Mouse (Mus musculus) spleen, postnatal 4 days (tissue): ENCODE data around the gene Tk1.
"Not testable (repeated sequence)": the region's sequence is repeated elsewhere in the genome, so short reads cannot be mapped to it uniquely, and the experiment has no call there.

Experiments
- DNase-seq, 2 experiments: peaks; one replicate each; pipeline ENCODE4 v3.0.0; 2022; ENCODE audit warnings: low spot score in 2 of 2

The Tk1 gene

GRCm38 (mm10) chr11:117792281-117792888 lies 33.5 kb downstream of the Tk1 start:
- DNase-seq, result peak; percentile 90 to 91

GRCm38 (mm10) chr11:117791441-117791761 lies 34.5 kb downstream of the Tk1 start:
- no peak for DNase-seq

DNA sequence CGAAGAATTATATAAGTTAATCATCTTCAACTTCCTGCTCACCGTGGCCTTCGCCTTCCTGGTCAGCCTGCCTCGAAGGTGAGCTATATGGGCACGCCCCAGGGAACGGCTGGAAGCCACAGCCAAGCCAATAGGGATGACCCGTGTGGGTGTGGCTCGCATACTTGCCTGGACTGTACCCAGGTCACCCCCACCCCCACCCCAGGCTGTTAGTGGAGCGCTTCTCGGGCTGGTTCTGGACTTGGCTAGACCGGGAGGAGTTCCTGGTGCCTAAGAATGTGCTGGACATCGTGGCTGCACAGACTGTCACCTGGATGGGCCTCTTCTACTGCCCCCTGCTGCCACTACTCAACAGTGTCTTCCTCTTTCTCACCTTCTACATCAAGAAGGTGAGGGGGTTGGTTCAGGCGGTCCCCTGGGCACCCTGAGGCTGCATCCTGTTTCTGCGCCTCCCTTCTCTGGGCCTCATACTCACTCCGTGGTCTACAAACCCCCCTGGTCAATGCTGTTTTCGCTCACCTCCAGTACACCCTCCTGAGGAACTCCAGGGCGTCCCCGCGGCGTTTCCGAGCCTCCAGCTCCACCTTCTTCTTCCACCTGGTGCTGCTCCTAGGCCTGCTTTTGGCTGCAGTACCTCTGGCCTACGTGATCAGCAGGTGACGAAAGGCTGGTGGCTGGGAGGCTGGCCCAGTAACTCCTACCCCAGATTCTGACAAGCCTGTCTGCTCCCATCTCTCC lies 35.0 kb downstream of the Tk1 start:
- peak; percentile 61 to 82 for DNase-seq

- DNase-seq, result peak; percentile 82 to 93
These were observed 35.6 kb downstream of the Tk1 start for GRCm38 (mm10) chr11:117790286-117790685.

- not testable (repeated sequence) for DNase-seq
These were observed 37.4 kb downstream of the Tk1 start for GRCm38 (mm10) chr11:117788481-117788880.

DNA sequence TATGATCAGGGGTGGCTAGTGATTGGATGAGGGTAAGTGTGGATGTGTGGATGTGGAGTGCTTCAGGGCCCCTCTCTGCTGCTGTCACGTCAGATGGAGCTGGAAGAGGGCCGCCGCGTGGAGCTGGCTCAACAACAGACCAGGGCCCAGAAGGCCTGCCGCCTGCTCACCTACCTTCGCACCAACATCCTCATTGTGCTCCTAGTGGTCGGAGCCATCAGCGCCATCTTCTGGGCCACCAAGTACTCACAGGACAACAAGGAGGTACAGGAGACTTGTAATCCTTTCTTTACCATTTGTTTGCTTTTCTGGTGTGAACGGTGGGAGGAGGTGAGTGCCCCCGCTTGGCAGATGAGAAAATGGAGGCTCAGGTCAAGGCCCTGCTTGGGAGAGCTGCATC lies 39.6 kb downstream of the Tk1 start:
- peak; percentile 80 to 88 for DNase-seq

- peak; percentile 81 to 89 for DNase-seq
These were observed 42.1 kb downstream of the Tk1 start for GRCm38 (mm10) chr11:117783683-117784309.

DNA sequence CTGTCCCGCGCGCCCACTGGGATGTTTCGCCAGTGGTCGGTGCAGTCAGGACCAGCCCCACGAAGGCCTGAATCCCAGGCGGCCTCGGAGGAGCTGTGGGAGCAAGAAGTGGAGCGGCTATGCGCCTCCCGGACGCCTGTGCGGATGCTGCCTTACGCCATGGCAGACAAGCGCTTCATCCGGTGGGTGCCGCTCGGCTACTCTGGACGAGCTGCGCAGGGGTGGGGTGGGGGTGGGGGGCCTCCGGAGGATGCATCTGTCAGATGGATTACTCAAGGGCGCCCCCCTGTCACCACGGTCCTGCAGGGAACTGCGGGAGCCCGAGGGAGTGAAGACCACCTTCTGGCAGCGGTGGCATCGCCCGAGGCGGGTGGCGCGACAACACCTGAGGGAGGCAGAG lies 42.8 kb downstream of the Tk1 start:
- DNase-seq, result peak; percentile 88 to 95

- no peak for DNase-seq
These were observed 43.2 kb downstream of the Tk1 start for GRCm38 (mm10) chr11:117782705-117783034.

GRCm38 (mm10) chr11:117781993-117782704 lies 43.7 kb downstream of the Tk1 start, which contains the start of the genes Tmc8 and Tmc6:
Gene Tmc8 (plus strand): TSS chr11:117782076.
Gene Tmc6 (minus strand): TSS chr11:117782198.
- peak; percentile 83 to 90 for DNase-seq

DNA sequence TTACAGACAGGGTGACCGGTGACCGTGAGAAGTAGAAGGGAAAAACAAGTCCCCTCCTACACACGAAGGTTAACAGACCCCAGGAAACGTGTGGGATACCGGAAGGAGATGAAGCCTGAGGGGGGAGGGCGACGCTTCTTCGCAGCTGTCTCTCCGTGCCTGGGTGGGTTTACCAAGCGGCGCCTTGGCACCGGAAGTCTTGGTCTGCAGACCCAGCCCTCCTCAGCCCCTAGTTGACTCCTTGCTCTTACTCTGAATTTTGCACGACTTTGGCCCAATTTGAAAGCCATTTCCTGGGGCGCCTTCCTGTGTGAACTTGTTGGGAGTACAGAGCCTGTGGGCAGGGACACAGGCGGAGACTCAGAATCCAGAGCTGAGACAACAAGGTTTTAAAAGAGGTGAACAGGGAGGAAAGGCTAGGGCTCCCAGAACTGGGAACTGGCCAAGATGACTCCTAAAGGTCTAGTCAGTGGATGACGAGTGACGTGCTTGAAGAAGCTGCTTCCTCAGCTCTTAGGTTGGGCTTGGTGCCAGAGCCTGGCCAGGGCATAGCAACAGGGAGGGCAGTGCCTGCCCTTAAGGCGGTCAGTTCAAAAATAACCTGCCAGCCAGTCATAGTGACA lies 44.6 kb downstream of the Tk1 start:
- DNase-seq, result peak; percentile 81 to 89

DNA sequence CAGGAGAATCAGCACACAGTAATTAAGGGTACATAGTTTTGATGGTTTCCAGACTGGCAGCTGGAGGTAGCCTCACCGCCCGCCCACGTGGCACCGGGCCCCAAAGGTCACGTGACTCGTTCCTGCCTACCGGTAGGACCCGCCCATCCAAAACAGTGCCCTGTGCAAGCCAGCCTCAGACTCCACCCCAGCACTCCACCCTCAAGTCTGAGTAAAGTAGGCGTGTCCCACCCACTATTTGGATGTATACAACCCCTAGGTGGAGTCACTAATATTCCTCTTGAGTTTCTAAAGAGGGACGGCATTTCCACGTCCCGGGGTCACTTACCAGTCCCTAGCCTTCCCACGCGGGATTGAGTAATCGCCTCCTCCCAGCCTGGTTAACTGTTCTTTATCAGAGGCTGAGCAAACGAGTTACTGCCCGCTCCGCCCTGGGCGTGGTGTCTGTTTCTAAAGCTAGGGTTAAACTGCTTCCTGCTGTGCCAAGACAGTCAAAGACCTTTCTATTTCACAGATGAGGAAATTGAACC lies 45.2 kb downstream of the Tk1 start:
- DNase-seq, result peak; percentile 95

DNA sequence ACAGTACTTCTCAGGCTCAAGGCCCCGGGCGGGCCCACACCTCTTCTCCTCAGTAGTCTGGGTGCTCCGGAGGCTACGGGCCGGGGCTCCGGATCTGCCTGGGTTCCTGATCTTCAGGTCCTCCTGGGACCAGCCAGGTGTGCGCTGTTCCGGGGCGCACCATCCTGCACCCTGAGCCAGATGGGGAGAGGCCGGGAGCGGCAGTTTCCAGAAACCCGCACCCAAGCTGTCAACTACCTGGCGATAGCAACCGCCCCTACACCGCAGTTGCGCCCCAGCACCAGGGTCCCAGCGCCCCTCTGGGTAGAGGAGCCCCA lies 45.7 kb downstream of the Tk1 start:
- DNase-seq, result no peak

GRCm38 (mm10) chr11:117779434-117780198 lies 46.3 kb downstream of the Tk1 start:
- peak; percentile 79 to 88 for DNase-seq

DNA sequence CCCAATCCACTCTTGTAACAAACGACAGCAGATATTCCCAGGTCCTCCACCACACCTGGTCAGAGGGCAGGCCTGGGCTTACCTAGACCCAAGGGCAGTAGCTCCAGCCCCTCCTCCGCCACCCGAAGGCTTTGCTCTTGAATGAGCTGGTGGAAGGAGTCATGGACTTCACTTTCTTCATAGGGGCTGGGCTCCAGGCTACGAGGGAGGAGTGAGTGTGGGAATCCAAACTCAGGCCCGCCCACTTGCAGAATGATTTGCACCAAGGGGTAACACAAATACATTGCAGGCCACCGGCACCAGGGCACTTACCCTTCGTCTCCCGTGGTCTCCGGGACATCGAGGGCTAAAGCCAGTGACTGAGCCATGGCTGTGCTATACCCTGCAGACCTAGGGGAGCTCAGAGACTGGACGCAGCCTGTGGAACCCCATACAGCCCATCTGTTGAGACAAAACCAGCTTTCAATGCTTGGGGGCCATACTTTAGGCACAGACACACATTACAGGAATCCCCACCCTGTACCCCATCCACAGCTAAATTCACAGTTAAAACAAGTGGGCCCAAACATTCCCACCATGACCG lies 47.0 kb downstream of the Tk1 start:
- DNase-seq, result peak; percentile 70 to 83

DNA sequence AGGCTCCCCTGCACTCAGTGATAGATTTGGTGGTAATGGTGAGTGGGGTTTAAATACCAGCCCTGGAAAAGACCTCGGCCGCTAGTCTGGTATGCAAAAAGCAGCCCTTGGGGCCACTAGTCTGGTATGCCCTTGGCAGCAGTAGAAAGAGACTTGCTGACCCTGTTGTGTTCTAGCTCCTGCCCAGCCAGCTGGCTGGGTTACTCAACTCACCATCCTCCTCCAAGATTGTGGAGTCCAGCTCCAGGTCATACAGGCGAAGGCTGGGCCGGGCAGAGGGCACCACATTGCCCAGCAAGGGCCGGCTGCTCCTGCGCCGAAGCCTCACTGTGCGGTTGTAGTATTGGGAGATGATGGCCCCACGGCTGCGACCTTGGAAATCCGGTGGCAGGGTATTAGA lies 47.9 kb downstream of the Tk1 start:
- DNase-seq, result no peak

- no peak for DNase-seq
These were observed 48.8 kb downstream of the Tk1 start for GRCm38 (mm10) chr11:117777111-117777510.

- DNase-seq, result no peak
These were observed 49.7 kb downstream of the Tk1 start for GRCm38 (mm10) chr11:117776085-117776792.

DNA sequence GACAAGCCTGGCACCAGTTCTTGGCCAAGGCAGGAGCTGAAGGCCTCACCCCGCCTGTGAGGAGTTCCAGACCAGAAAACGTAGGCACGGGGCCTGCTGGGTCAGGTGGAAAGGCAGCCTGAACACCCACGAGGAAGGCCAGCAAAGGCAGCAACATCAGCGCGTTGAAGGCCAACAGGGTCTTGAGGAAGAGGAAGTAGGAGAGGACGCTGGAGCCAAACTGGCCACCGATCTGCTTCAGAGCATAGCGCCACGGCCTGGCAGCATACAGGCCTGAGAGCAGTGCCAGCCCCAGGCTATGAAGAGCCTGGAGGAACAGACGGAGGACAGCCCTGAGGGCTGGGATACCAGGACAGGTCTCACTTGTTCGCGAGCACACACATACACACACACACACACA lies 50.4 kb downstream of the Tk1 start:
- DNase-seq, result no peak

DNA sequence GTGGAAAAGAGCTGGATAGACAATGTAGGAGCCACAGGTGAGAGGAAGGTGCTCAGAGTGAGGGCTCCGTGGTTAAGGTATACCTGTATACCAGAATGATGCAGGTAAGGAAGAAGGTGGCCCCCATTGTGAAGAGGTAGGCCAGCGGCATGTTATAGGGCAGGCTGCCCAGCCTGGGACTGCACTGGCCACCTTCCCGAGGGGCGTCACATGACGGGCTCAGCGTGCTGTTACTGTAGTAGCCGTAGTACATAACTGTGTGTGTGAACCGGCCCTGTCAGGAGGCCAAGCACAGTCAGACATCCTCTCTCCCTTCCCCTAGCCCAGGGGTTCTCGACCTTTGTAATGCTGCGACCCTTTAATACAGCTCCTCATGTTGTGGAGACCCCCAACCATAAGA lies 51.0 kb downstream of the Tk1 start:
- DNase-seq, result no peak
